Mouse (Mus musculus) kidney, adult 2 months (tissue): Measurements from ENCODE around the gene Fam241b.

Source experiments
- CTCF ChIP-seq: fragments of 200-500 bp; conservative IDR thresholded peaks from 2 replicates; pipeline ENCODE4 v1.5.1; 2011; ENCODE audit warnings: low read depth, mild to moderate bottlenecking, control low read depth, low read length, moderate library complexity, mixed read lengths; ENCODE audit not compliant: insufficient read depth, insufficient read length
- POLR2A ChIP-seq: fragments of 200-500 bp; IDR thresholded peaks from one replicate; pipeline ENCODE4 v1.6.1; 2011; ENCODE audit warnings: low read depth, low read length, control low read depth

DNA sequence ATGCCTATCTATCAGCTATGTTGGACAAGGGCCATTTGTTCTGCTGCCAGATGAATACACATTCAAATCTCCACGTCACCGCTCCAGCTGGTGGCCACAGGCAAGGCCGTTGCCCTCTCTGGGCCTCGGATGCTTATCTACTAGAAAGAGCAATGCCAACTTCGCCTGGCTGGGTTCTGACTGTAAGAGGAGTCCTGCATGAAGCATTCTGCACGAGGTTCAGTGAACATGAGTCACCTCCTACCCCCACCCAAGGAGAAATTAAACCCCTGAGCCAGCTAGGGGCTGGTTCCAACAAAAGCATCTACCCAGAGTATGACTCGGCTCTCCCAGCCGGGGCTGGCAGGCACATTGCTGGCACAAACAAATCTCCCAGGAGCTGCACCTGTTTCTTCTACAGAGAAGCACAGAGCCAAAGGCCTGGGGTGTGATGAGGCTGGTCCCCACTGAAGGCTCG is 49.0 kb upstream of the Fam241b start:
- no peak for TF ChIP-seq CTCF
- TF ChIP-seq POLR2A = no peak
